Mouse (Mus musculus) limb, embryonic 14.5 days (tissue): ENCODE results near the gene 9130230L23Rik. TPM values are rescaled to one million over a fixed set of nuclear protein-coding genes. Genes with fewer than 3 reads are reported as not detected.

Experiments
- ATAC-seq: fragments of 200-750 bp; cut with Nextera tagmentation; 2 replicates; pipeline ENCODE4 v1.8.0; 2017; ENCODE audit warnings: low read depth, moderate number of reproducible peaks, moderate TSS enrichment; ENCODE audit not compliant: low FRiP score
- DNase-seq: peaks from one replicate; pipeline ENCODE4 v3.0.0-alpha.2; 2015; ENCODE audit warnings: low spot score
- H3K27ac ChIP-seq: fragments of 300-500 bp; sonication (generic); replicated peaks from 2 replicates; pipeline ENCODE4 v1.5.1; 2014; ENCODE audit warnings: low read depth, mild to moderate bottlenecking, low read length, moderate library complexity, mixed read lengths
- H3K27me3 ChIP-seq: fragments of 300-500 bp; sonication (generic); 2 replicates; pipeline ENCODE4 v1.6.1; 2014; ENCODE audit warnings: low read length, mixed read lengths; ENCODE audit not compliant: control insufficient read depth, insufficient read depth
- H3K36me3 ChIP-seq: fragments of 300-500 bp; sonication (generic); 2 replicates; pipeline ENCODE4 v1.6.1; 2014; ENCODE audit warnings: mild to moderate bottlenecking, low read length, moderate library complexity, mixed read lengths; ENCODE audit not compliant: control insufficient read depth, insufficient read depth
- H3K4me1 ChIP-seq: fragments of 300-500 bp; sonication (generic); 2 replicates; pipeline ENCODE4 v1.6.1; 2014; ENCODE audit warnings: antibody characterized with exemption, low read length, mixed read lengths; ENCODE audit not compliant: control insufficient read depth, insufficient read depth
- H3K4me2 ChIP-seq: fragments of 300-500 bp; sonication (generic); replicated peaks from 2 replicates; pipeline ENCODE4 v1.6.1; 2014; ENCODE audit warnings: low read depth, mild to moderate bottlenecking, low read length, moderate library complexity; ENCODE audit not compliant: severe bottlenecking
- H3K4me3 ChIP-seq: fragments of 300-500 bp; sonication (generic); replicated peaks from 2 replicates; pipeline ENCODE4 v1.5.1; 2014; ENCODE audit warnings: low read length
- H3K9ac ChIP-seq: fragments of 300-500 bp; sonication (generic); 2 replicates; pipeline ENCODE4 v1.6.1; 2014; ENCODE audit warnings: mild to moderate bottlenecking, low read depth, low read length, moderate library complexity; ENCODE audit not compliant: severe bottlenecking
- H3K9me3 ChIP-seq: fragments of 300-500 bp; sonication (generic); 2 replicates; pipeline ENCODE4 v1.6.1; 2016; ENCODE audit warnings: low read length; ENCODE audit not compliant: control insufficient read depth
- POLR2A ChIP-seq: fragments of 200-500 bp; IDR thresholded peaks from 2 replicates; pipeline ENCODE4 v1.8.0; 2012; ENCODE audit warnings: inconsistent platforms, mild to moderate bottlenecking, moderate library complexity, borderline replicate concordance; ENCODE audit not compliant: insufficient read depth, insufficient read length; ENCODE audit errors: extremely low read depth
- WGBS: fragments of 180-500 bp; shearing (Covaris S2); extraction: QIAGEN DNeasy Blood & Tissue Kit; methylation state at CpG from one replicate; pipeline ENCODE4 v1.1.7; 2014; 5-methylcytosine and 5-hydroxymethylcytosine counted together
- polyA plus RNA-seq, 2 experiments: library from polyadenylated mRNA; depleted of rRNA in 1 of 2; stranded (reverse) in 1 of 2; unstranded in 1 of 2; fragments of >200 nt; fragmentation: Nextera tagmentation in 1 of 2; extraction: Ambion mirVana in 1 of 2; gene quantifications; 2 replicates each; pipeline versions ENCODE4 v1.2.1 to v1.2.3; 2012 to 2014

Gene 9130230L23Rik
- polyA plus RNA-seq, 2 experiments, result not detected

DNA sequence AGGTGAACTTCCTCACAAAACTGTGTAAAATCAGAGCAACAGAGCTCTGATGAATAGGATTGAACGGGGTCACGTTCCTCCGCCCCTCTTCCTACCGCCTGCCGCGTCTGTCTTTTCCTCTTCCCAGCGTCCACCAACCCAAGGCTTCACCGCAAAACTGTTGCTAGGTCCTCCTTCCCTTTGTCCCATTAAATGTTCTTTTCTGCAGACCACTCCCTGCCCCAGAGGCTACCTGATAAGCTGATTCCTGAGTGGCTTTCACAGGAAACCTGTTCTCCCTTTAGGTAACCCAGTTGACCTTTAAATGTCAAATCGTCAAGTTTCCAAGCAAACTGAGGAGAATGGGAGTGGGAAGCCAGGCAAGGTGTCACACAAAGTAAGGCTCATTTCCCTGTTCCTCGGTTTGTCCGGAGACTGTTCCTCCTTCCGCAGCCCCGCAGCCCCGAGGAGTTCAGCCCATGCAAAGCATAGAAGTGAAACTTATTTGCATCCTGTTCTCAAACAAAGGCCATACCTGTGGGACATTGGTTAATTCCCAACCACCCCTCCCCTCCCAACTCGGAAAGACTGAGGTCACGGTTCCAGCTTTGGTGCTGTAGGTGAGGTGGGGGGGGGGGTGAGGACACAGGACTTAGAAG is 1.1 kb upstream of the 9130230L23Rik start:
- WGBS, result 52% methylated on average over 16 of the region's 16 CpGs
- Histone ChIP-seq H3K27me3 (no peaks in the 10 kb centered on the region), H3K9me3 (no peaks in the 10 kb centered on the region), H3K4me1 (0 out of 2 replicates have a peak, but pooled peaks cover 11% of the 10 kb centered on the region), H3K4me3 (no peak overlapping the region), H3K27ac (no peak overlapping the region), H3K4me2 (no peak overlapping the region), H3K36me3 (no peaks in the 10 kb centered on the region), H3K9ac (no peak overlapping the region)
- no peak for ATAC-seq
- TF ChIP-seq POLR2A, result no peak
- no peak for DNase-seq

DNA sequence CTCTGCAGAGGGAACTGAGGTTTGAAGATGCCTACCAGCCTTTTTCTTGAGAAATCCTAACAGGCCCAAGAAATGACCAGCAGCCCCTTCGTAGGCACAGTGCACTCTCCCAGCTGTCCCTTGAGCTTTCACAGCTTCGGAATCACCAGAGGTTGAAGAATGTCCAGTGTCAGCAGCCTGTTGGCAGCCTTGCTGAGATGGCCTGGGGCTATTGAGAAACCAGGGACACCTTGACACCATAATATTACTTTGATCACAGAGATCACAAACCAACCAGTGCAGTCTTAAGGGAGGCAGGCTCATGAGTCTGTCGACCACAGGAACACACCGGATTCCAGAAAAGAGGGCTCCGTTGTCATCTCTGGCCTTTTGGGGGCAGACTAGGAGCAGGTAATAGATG is 2.9 kb downstream of the 9130230L23Rik start:
- TF ChIP-seq POLR2A, result no peak
- WGBS, result 65% methylated on average over 5 of the region's 5 CpGs

DNA sequence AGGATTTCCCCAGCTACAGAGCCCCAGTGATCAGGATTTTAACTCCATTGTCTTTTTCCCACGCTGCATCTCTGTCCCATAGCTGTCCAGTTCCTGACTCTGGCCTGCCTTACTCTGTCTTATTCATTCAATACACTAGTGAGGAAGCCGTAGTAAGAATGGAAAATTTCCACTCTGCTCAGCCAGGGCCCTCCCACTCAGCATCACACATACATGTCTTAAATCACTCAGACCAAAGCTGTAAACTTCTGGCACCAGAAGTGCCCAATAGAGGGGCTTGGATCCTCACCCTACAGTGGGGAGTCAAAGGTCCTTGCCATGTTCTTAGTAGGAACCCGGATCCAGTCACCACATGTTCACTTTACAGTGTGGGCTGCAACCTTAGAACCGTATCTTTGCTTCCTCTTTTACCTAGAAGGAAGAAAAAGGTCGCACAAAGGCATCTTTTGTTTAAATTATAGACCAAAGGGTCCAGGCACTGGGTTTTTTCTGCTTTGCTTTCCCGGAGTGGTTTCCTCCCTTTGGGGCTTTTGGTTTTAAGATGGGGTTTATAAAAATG is 3.4 kb downstream of the 9130230L23Rik start:
- no peaks in the 10 kb centered on the region for H3K27me3 ChIP-seq
- peak; percentile 14 for DNase-seq
- peak; percentile 34; the same call in 1 of the 2 replicates for ATAC-seq
- TF ChIP-seq POLR2A, result no peak
- no peak overlapping the region for H3K9ac ChIP-seq
- H3K4me1 ChIP-seq, result 0 out of 2 replicates have a peak, but pooled peaks cover 15% of the 10 kb centered on the region
- H3K36me3 ChIP-seq, result no peaks in the 10 kb centered on the region
- no peak overlapping the region for H3K27ac ChIP-seq
- no peak overlapping the region for H3K4me3 ChIP-seq
- WGBS, result 46% methylated on average over 6 of the region's 6 CpGs
- H3K4me2 ChIP-seq, result no peak overlapping the region
- H3K9me3 ChIP-seq, result no peaks in the 10 kb centered on the region

More for the DNA sequence above, 2.9 kb downstream of the 9130230L23Rik start:
- no peaks in the 10 kb centered on the region for H3K9me3 ChIP-seq
- no peak overlapping the region for H3K27ac ChIP-seq
- H3K4me3 ChIP-seq, result no peak overlapping the region
- H3K27me3 ChIP-seq, result no peaks in the 10 kb centered on the region
- H3K36me3 ChIP-seq, result no peaks in the 10 kb centered on the region
- H3K9ac ChIP-seq, result no peak overlapping the region
- DNase-seq, result no peak
- H3K4me2 ChIP-seq, result no peak overlapping the region
- ATAC-seq, result no peak
- H3K4me1 ChIP-seq, result 0 out of 2 replicates have a peak, but pooled peaks cover 15% of the 10 kb centered on the region

DNA sequence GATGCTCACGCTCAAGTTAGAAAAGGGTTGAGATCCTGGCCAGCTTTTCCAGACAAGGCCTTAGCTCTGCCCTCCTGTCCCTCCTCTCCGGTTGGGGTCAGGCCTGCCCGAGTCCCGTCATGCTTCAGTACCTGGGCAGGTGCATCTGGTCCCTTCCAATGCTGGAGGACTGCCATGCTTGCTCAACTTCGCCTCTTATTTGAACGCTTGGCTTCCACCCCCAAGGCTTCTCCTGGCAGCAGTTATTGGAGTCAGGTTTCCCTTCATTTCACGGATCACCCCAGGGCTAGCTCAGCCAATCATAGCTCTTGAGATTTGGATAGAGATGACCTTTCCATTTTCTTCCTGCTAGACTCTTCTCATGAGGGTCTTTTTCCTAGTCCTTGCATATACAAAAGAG is 4.0 kb downstream of the 9130230L23Rik start:
- no peaks in the 10 kb centered on the region for H3K36me3 ChIP-seq
- no peaks in the 10 kb centered on the region for H3K9me3 ChIP-seq
- H3K27me3 ChIP-seq, result no peaks in the 10 kb centered on the region
- H3K4me2 ChIP-seq, result no peak overlapping the region
- H3K27ac ChIP-seq, result no peak overlapping the region
- no peak for DNase-seq
- H3K4me1 ChIP-seq, result 0 out of 2 replicates have a peak, but pooled peaks cover 15% of the 10 kb centered on the region
- ATAC-seq, result peak; percentile 65; the same call in 1 of the 2 replicates
- TF ChIP-seq POLR2A, result no peak
- H3K9ac ChIP-seq, result no peak overlapping the region
- no peak overlapping the region for H3K4me3 ChIP-seq
- 63% methylated on average over 7 of the region's 7 CpGs for WGBS

DNA sequence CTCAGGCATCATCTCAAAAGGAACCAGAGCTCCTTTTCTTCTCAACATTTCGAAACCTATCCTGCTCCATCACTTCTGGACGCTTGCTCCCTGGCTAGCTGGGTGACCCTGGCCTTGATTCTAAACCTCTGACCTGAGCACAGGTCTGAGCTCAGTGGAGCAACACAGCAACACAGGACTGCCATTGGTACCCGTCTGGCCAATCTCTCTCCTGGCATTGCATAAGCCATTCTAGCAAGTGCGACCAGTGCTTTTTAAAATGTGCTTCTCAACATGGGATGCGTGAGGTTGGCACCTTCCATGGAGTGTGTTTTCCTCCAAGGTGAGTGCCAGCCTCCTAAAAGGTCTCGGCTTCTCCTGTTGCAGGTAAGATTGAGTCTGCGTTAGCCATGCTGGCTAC is 5.0 kb downstream of the 9130230L23Rik start:
- H3K4me2 ChIP-seq, result no peak overlapping the region
- no peaks in the 10 kb centered on the region for H3K9me3 ChIP-seq
- H3K4me3 ChIP-seq, result no peak overlapping the region
- H3K27ac ChIP-seq, result no peak overlapping the region
- H3K9ac ChIP-seq, result no peak overlapping the region
- ATAC-seq (no peak), DNase-seq (no peak)
- 86% methylated on average over 7 of the region's 7 CpGs for WGBS
- no peaks in the 10 kb centered on the region for H3K27me3 ChIP-seq
- H3K4me1 ChIP-seq, result 0 out of 2 replicates have a peak, but pooled peaks cover 15% of the 10 kb centered on the region
- no peak for TF ChIP-seq POLR2A
- H3K36me3 ChIP-seq, result no peaks in the 10 kb centered on the region

DNA sequence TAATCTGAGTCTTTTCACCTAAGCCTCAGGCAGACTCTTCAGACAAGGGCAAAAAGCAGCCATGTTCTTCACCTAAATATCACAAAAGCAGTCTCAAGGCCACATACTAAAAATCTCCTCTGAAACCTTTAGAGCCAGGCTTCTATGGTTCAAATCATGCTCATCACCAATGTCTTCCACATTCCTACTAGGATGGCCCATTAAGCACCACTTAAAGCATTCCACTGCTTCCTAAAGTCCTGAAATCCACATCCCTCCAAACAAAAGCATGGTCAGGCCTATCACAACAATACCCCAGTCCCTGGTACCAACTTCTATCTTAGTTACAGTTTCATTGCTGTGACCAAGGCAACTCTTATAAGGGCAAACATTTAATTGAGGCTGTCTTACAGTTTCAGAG is 6.3 kb downstream of the 9130230L23Rik start:
- DNase-seq, result no peak
- H3K4me2 ChIP-seq, result no peak overlapping the region
- no peak overlapping the region for H3K4me3 ChIP-seq
- 0 out of 2 replicates have a peak, but pooled peaks cover 15% of the 10 kb centered on the region for H3K4me1 ChIP-seq
- no peak overlapping the region for H3K9ac ChIP-seq
- no peak overlapping the region for H3K27ac ChIP-seq
- no peak for TF ChIP-seq POLR2A
- no peaks in the 10 kb centered on the region for H3K36me3 ChIP-seq
- no peaks in the 10 kb centered on the region for H3K27me3 ChIP-seq
- no peak for ATAC-seq
- no peaks in the 10 kb centered on the region for H3K9me3 ChIP-seq
